Mouse (Mus musculus): ENCODE data around the gene Ugt1a6b. TPM values are rescaled to one million over a fixed set of nuclear protein-coding genes. Genes with fewer than 3 reads are reported as not detected.
"Not testable (repeated sequence)": the region's sequence is repeated elsewhere in the genome, so short reads cannot be mapped to it uniquely, and the experiment has no call there.

Ugt1a6b gene
- polyA plus RNA-seq, 1 experiment from 2014 or later: 3.9 TPM

- no peak for ATAC-seq (ENCODE audit: insufficient read depth, low FRiP score, low read depth)
- no peaks in the 10 kb centered on the region for H3K27me3 ChIP-seq (replicated peaks)
Measured at GRCm38 (mm10) chr1:88219054-88219453, 116.0 kb downstream of the Ugt1a6b start.

GRCm38 (mm10) chr1:88220336-88220735, 117.3 kb downstream of the Ugt1a6b start:
- Histone ChIP-seq H3K27me3 (replicated peaks) (no peaks in the 10 kb centered on the region), H3K4me3 (replicated peaks) (no peak overlapping the region), H3K4me1 (no peaks in the 10 kb centered on the region), H3K27ac (no peak overlapping the region), H3K9ac (no peak overlapping the region), H3K4me2 (no peak overlapping the region), H3K9me3 (peaks cover 12% of the 10 kb centered on the region), H3K36me3 (no peaks in the 10 kb centered on the region)
- ATAC-seq (ENCODE audit: insufficient read depth, low FRiP score, low read depth): no peak

More at GRCm38 (mm10) chr1:88219054-88219453, 116.0 kb downstream of the Ugt1a6b start:
- Histone ChIP-seq H3K4me2 (no peak overlapping the region), H3K4me3 (replicated peaks) (no peak overlapping the region), H3K27ac (no peak overlapping the region), H3K4me1 (no peaks in the 10 kb centered on the region), H3K9ac (no peak overlapping the region), H3K9me3 (peaks cover 12% of the 10 kb centered on the region), H3K36me3 (no peaks in the 10 kb centered on the region)
- WGBS: 15% methylated on average over 1 of the region's 1 CpGs

- no peak overlapping the region for H3K4me3 ChIP-seq (replicated peaks)
- no peak overlapping the region for H3K9ac ChIP-seq
- peaks cover 13% of the 10 kb centered on the region; the same call in 1 of the 2 replicates for H3K9me3 ChIP-seq
- no peak overlapping the region for H3K27ac ChIP-seq
- no peak overlapping the region for H3K4me2 ChIP-seq
- H3K27me3 ChIP-seq (replicated peaks): no peaks in the 10 kb centered on the region
- no peak for ATAC-seq (ENCODE audit: insufficient read depth, low FRiP score, low read depth)
- no peaks in the 10 kb centered on the region for H3K4me1 ChIP-seq
- H3K36me3 ChIP-seq: no peaks in the 10 kb centered on the region
- 46% methylated on average over 2 of the region's 2 CpGs for WGBS
Measured at GRCm38 (mm10) chr1:88222216-88222615, 119.2 kb downstream of the Ugt1a6b start.

- not testable (repeated sequence) for ATAC-seq (ENCODE audit: insufficient read depth, low FRiP score, low read depth); H3K27me3 ChIP-seq (replicated peaks); H3K9me3 ChIP-seq; H3K36me3 ChIP-seq; H3K4me2 ChIP-seq; H3K9ac ChIP-seq; H3K27ac ChIP-seq; H3K4me3 ChIP-seq (replicated peaks); H3K4me1 ChIP-seq
Measured at GRCm38 (mm10) chr1:88223011-88223515, 120.0 kb downstream of the Ugt1a6b start.

GRCm38 (mm10) chr1:88223591-88223990, 120.5 kb downstream of the Ugt1a6b start:
- 46% methylated on average over 1 of the region's 1 CpGs for WGBS
- H3K27me3 ChIP-seq (replicated peaks): no peaks in the 10 kb centered on the region
- no peak for ATAC-seq (ENCODE audit: insufficient read depth, low FRiP score, low read depth)
- peaks cover 8% of the 10 kb centered on the region for H3K9me3 ChIP-seq
- H3K4me2 ChIP-seq: no peak overlapping the region
- H3K9ac ChIP-seq: no peak overlapping the region
- no peaks in the 10 kb centered on the region for H3K4me1 ChIP-seq
- no peak overlapping the region for H3K4me3 ChIP-seq (replicated peaks)
- no peak overlapping the region for H3K27ac ChIP-seq
- no peaks in the 10 kb centered on the region for H3K36me3 ChIP-seq

- Histone ChIP-seq H3K27ac (no peak overlapping the region), H3K36me3 (no peaks in the 10 kb centered on the region), H3K27me3 (replicated peaks) (no peaks in the 10 kb centered on the region), H3K9ac (no peak overlapping the region), H3K4me1 (no peaks in the 10 kb centered on the region), H3K9me3 (peaks cover 8% of the 10 kb centered on the region), H3K4me2 (no peak overlapping the region), H3K4me3 (replicated peaks) (no peak overlapping the region)
- ATAC-seq (ENCODE audit: insufficient read depth, low FRiP score, low read depth): no peak
- WGBS: 61% methylated on average over 2 of the region's 2 CpGs
Measured at GRCm38 (mm10) chr1:88224029-88224776, 121.2 kb downstream of the Ugt1a6b start.

- not testable (repeated sequence) for H3K4me1 ChIP-seq; H3K4me3 ChIP-seq (replicated peaks); H3K9ac ChIP-seq; H3K27ac ChIP-seq; H3K4me2 ChIP-seq; ATAC-seq (ENCODE audit: insufficient read depth, low FRiP score, low read depth); H3K27me3 ChIP-seq (replicated peaks); H3K36me3 ChIP-seq; H3K9me3 ChIP-seq
- WGBS: 31% methylated on average over 2 of the region's 2 CpGs
Measured at GRCm38 (mm10) chr1:88225301-88225700, 122.2 kb downstream of the Ugt1a6b start.

GRCm38 (mm10) chr1:88225741-88226140, 122.7 kb downstream of the Ugt1a6b start:
- Histone ChIP-seq H3K4me2 (no peak overlapping the region), H3K27ac (no peak overlapping the region), H3K9me3 (peaks cover 8% of the 10 kb centered on the region), H3K27me3 (replicated peaks) (no peaks in the 10 kb centered on the region), H3K9ac (no peak overlapping the region), H3K4me3 (replicated peaks) (no peak overlapping the region), H3K4me1 (no peaks in the 10 kb centered on the region), H3K36me3 (no peaks in the 10 kb centered on the region)
- ATAC-seq (ENCODE audit: insufficient read depth, low FRiP score, low read depth): no peak

- 52% methylated on average over 5 of the region's 5 CpGs for WGBS
- Histone ChIP-seq H3K9ac (no peak within 1 kb of the TSS), H3K4me2 (no peak within 1 kb of the TSS), H3K9me3 (peaks cover 8% of the 10 kb centered on the region), H3K36me3 (no peaks in the 10 kb centered on the region), H3K27me3 (replicated peaks) (no peaks in the 10 kb centered on the region), H3K4me3 (replicated peaks) (no peak within 1 kb of the TSS), H3K4me1 (no peaks in the 10 kb centered on the region), H3K27ac (no peak within 1 kb of the TSS)
- ATAC-seq (ENCODE audit: insufficient read depth, low FRiP score, low read depth): no peak
Measured at GRCm38 (mm10) chr1:88226670-88227379, 123.8 kb downstream of the Ugt1a6b start, which contains the start of gene Mroh2a. Mroh2a (plus strand) TSS chr1:88226986.

GRCm38 (mm10) chr1:88227482-88227881, 124.4 kb downstream of the Ugt1a6b start:
- no peak for ATAC-seq (ENCODE audit: insufficient read depth, low FRiP score, low read depth)
- Histone ChIP-seq H3K4me3 (replicated peaks) (no peak overlapping the region), H3K9ac (no peak overlapping the region), H3K9me3 (peaks cover 8% of the 10 kb centered on the region), H3K27me3 (replicated peaks) (no peaks in the 10 kb centered on the region), H3K36me3 (no peaks in the 10 kb centered on the region), H3K27ac (no peak overlapping the region), H3K4me1 (no peaks in the 10 kb centered on the region), H3K4me2 (no peak overlapping the region)
- 53% methylated on average over 2 of the region's 2 CpGs for WGBS

- no peaks in the 10 kb centered on the region for H3K4me1 ChIP-seq
- no peaks in the 10 kb centered on the region for H3K36me3 ChIP-seq
- no peak overlapping the region for H3K27ac ChIP-seq
- ATAC-seq (ENCODE audit: insufficient read depth, low FRiP score, low read depth): no peak
- no peak overlapping the region for H3K9ac ChIP-seq
- no peaks in the 10 kb centered on the region for H3K27me3 ChIP-seq (replicated peaks)
- peaks cover 8% of the 10 kb centered on the region for H3K9me3 ChIP-seq
- no peak overlapping the region for H3K4me3 ChIP-seq (replicated peaks)
- 72% methylated on average over 7 of the region's 7 CpGs for WGBS
- H3K4me2 ChIP-seq: no peak overlapping the region
Measured at GRCm38 (mm10) chr1:88228121-88228520, 125.1 kb downstream of the Ugt1a6b start.

- peaks cover 8% of the 10 kb centered on the region for H3K9me3 ChIP-seq
- no peaks in the 10 kb centered on the region for H3K36me3 ChIP-seq
- no peaks in the 10 kb centered on the region for H3K27me3 ChIP-seq (replicated peaks)
- no peak overlapping the region for H3K9ac ChIP-seq
- ATAC-seq (ENCODE audit: insufficient read depth, low FRiP score, low read depth): no peak
- no peaks in the 10 kb centered on the region for H3K4me1 ChIP-seq
- 77% methylated on average over 3 of the region's 3 CpGs for WGBS
- no peak overlapping the region for H3K4me2 ChIP-seq
- no peak overlapping the region for H3K4me3 ChIP-seq (replicated peaks)
- no peak overlapping the region for H3K27ac ChIP-seq
Measured at GRCm38 (mm10) chr1:88229566-88229965, 126.5 kb downstream of the Ugt1a6b start.
